Mouse (Mus musculus) bone marrow macrophage, adult 2 months (primary cell): ENCODE results near the gene Ifnar1.

Experiments used
- CTCF ChIP-seq: IDR thresholded peaks from 2 replicates; pipeline ENCODE4 v1.5.1; 2012; ENCODE audit warnings: low read depth, mild to moderate bottlenecking, low read length, moderate library complexity
- POLR2A ChIP-seq: IDR thresholded peaks from 2 replicates; pipeline ENCODE4 v1.6.1; 2012; ENCODE audit warnings: mild to moderate bottlenecking, low read depth, low read length, borderline replicate concordance

- TF ChIP-seq CTCF (no peak), POLR2A (no peak)
Measured at GRCm38 (mm10) chr16:91517020-91517419, 32.0 kb downstream of the Ifnar1 start.
